Mouse (Mus musculus) liver, embryonic 11.5 days (tissue): Measurements from ENCODE around the gene Olfr325. TPM values are rescaled to one million over a fixed set of nuclear protein-coding genes. Genes with fewer than 3 reads are reported as not detected.
"Not testable (repeated sequence)": the region's sequence is repeated elsewhere in the genome, so short reads cannot be mapped to it uniquely, and the experiment has no call there.

Source experiments
- ATAC-seq: fragments of 200-750 bp; cut with Nextera tagmentation; replicated peaks from 2 replicates; pipeline ENCODE4 v1.8.0; 2017; ENCODE audit warnings: moderate number of reproducible peaks, mild to moderate bottlenecking, moderate TSS enrichment, moderate library complexity; ENCODE audit not compliant: low FRiP score
- DNase-seq: peaks from one replicate; pipeline ENCODE4 v3.0.0-alpha.2; 2017; ENCODE audit warnings: low spot score
- H3K27ac ChIP-seq: fragments of 300-500 bp; sonication (generic); 2 replicates; pipeline ENCODE4 v1.5.1; 2014; ENCODE audit warnings: mild to moderate bottlenecking, low read depth, low read length, control low read depth
- H3K27me3 ChIP-seq: fragments of 300-500 bp; sonication (generic); replicated peaks from 2 replicates; pipeline ENCODE4 v1.6.1; 2014; ENCODE audit warnings: low read length, mixed read lengths; ENCODE audit not compliant: control insufficient read depth, insufficient read depth
- H3K36me3 ChIP-seq: fragments of 300-500 bp; sonication (generic); 2 replicates; pipeline ENCODE4 v1.6.1; 2014; ENCODE audit warnings: mild to moderate bottlenecking, low read length, moderate library complexity, mixed read lengths; ENCODE audit not compliant: control insufficient read depth, insufficient read depth
- H3K4me1 ChIP-seq: fragments of 300-500 bp; sonication (generic); replicated peaks from 2 replicates; pipeline ENCODE4 v1.6.1; 2014; ENCODE audit warnings: low read length, mixed read lengths; ENCODE audit not compliant: control insufficient read depth, insufficient read depth
- H3K4me2 ChIP-seq: fragments of 300-500 bp; sonication (generic); 2 replicates; pipeline ENCODE4 v1.6.1; 2014; ENCODE audit warnings: mild to moderate bottlenecking, control low read depth, moderate library complexity
- H3K4me3 ChIP-seq: fragments of 300-500 bp; sonication (generic); 2 replicates; pipeline ENCODE4 v1.5.1; 2014; ENCODE audit warnings: low read depth, low read length, control low read depth
- H3K9ac ChIP-seq: fragments of 300-500 bp; sonication (generic); 2 replicates; pipeline ENCODE4 v1.6.1; 2014; ENCODE audit warnings: low read depth, low read length, control low read depth
- H3K9me3 ChIP-seq: fragments of 300-500 bp; sonication (generic); 2 replicates; pipeline ENCODE4 v1.6.1; 2016; ENCODE audit warnings: low read length, inconsistent platforms, mixed read lengths; ENCODE audit not compliant: control insufficient read depth
- WGBS: fragments of 180-500 bp; shearing (Covaris S2); extraction: QIAGEN DNeasy Blood & Tissue Kit; methylation state at CpG from one replicate; pipeline ENCODE4 v1.1.7; 2014; 5-methylcytosine and 5-hydroxymethylcytosine counted together
- polyA plus RNA-seq: library from polyadenylated mRNA; unstranded; fragments of >200 nt; fragmentation: Nextera tagmentation; extraction: Ambion mirVana; gene quantifications from 2 replicates; pipeline ENCODE4 v1.2.1, GENCODE M21; 2014

The Olfr325 gene
- polyA plus RNA-seq, result not detected in 2 replicates

DNA sequence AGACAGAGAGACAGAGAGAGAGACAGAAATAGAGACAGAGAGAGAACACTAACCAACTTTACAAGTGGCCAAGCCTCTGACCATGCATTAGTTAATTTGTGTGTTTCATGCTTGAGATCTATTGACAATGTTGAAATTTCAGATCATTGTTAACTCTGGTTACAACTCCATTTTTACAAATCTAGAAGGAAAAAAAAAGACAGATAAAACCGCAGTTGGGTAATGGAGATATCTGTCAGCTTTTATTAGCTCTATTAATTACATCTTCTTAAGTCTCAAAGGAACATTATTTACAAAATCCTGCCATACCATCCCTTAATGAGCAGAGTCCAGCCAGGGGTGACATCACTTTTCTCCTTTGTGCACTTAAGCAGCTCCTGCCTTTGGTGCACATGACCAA, at the start of gene Olfr325:
Olfr325 (plus strand) TSS at position 301 of the 400 bp plus-strand sequence.
- 64% methylated on average over 1 of the region's 1 CpGs for WGBS
- Histone ChIP-seq H3K9me3 (no peaks in the 10 kb centered on the region), H3K4me2 (no peak within 1 kb of the TSS), H3K9ac (no peak within 1 kb of the TSS), H3K27ac (no peak within 1 kb of the TSS), H3K4me1 (no peaks in the 10 kb centered on the region), H3K4me3 (no peak within 1 kb of the TSS), H3K36me3 (no peaks in the 10 kb centered on the region), H3K27me3 (no peaks in the 10 kb centered on the region)
- ATAC-seq (no peak), DNase-seq (no peak)

DNA sequence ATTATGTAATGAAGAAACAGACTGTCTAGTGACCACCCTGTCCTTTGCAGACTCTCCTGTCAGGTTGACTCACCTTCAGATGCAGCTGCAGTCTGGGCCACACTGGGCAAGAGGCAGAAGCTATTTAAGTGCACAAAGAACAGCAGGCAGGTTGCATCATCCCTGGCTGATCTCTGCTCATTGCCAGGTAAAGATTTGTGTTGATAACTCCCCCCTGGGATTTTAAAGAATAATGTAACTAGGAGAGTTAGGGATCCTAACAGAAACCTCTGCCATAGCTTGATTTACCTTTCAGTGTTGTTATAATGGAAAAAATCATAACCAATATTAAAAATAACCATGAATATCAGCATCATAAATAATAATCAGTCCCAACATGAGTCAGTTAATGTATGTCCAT, 42.8 kb upstream of the Olfr325 start, which contains the start of gene Olfr330:
Olfr330 (minus strand) TSS at position 101 of the 400 bp plus-strand sequence.
- not testable (repeated sequence) for H3K4me3 ChIP-seq, DNase-seq, H3K4me1 ChIP-seq, ATAC-seq, H3K9ac ChIP-seq, H3K27ac ChIP-seq, H3K4me2 ChIP-seq, H3K27me3 ChIP-seq, H3K9me3 ChIP-seq, H3K36me3 ChIP-seq

DNA sequence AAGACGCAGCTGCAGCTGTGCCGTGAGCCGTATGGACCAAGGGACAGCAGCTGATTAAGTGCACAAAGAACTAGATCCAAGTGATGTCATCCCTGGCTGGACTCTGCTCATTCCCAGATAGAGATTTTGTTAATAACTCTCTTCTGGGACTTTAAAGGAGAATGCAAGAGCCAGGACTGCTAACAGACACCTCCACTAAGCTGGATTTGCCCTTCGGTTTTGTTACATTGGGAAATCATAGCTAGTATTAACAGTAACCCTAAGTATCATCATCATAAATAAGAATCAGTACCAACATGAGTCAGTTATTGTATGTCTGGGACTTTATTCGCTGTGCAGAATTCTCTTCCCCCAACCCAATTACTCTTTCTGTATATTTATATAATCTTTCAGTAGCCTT, 31.2 kb upstream of the Olfr325 start, which contains the start of gene Olfr329-ps:
Olfr329-ps (minus strand) TSS at position 101 of the 400 bp plus-strand sequence.
- Histone ChIP-seq H3K4me1 (no peaks in the 10 kb centered on the region), H3K36me3 (no peaks in the 10 kb centered on the region), H3K27me3 (no peaks in the 10 kb centered on the region), H3K4me2 (no peak within 1 kb of the TSS), H3K9ac (no peak within 1 kb of the TSS), H3K4me3 (no peak within 1 kb of the TSS), H3K27ac (no peak within 1 kb of the TSS), H3K9me3 (no peaks in the 10 kb centered on the region)
- 82% methylated on average over 5 of the region's 5 CpGs for WGBS
- ATAC-seq (no peak), DNase-seq (no peak)

DNA sequence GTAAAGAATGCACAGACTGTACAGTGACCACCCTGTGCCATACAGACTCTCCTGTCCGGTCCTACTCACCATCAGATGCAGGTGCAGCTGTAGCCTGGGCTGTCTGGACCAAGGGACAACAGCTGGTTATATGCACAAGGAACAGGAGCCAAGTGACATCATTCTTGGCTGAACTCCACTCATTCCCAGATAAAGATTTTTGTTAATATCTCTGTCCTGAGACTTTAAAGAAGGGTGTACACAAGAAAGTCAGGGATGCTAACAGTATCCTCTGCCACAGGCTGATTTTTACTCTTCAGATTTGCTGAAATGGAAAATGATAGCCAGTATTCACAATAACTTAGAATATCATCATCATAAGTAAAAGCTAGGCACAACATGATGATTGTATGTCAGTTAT, 22.0 kb upstream of the Olfr325 start, which contains the start of gene Olfr328:
Olfr328 (minus strand) TSS at position 101 of the 400 bp plus-strand sequence.
- no peak within 1 kb of the TSS for H3K9ac ChIP-seq
- no peaks in the 10 kb centered on the region for H3K27me3 ChIP-seq
- H3K27ac ChIP-seq, result no peak within 1 kb of the TSS
- H3K4me3 ChIP-seq, result no peak within 1 kb of the TSS
- H3K9me3 ChIP-seq, result no peaks in the 10 kb centered on the region
- no peaks in the 10 kb centered on the region for H3K36me3 ChIP-seq
- WGBS, result 96% methylated on average over 1 of the region's 1 CpGs
- no peak for ATAC-seq
- no peak within 1 kb of the TSS for H3K4me2 ChIP-seq
- no peak for DNase-seq
- H3K4me1 ChIP-seq, result no peaks in the 10 kb centered on the region

DNA sequence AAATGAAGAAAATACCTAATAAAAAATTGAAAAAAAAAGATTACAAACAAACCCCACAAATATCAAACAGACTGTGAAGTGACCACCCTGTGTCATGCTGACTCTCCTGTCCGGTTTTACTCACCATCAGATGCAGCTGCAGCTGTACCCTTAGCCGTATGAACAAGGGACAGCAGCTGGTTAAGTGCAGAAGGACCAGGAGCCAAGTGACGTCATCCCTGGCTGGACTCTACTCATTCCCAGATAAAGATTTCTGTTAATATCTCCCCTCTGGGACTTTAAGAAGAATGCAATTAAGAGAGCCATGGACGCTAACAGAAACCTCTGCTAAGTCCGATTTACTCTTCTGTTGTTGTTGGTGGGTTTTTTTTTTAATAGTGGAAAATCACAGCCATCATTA, 7.1 kb upstream of the Olfr325 start, which contains the start of gene Olfr224:
Olfr224 (minus strand) TSS at position 149 of the 400 bp plus-strand sequence.
- Histone ChIP-seq H3K4me3 (no peak within 1 kb of the TSS), H3K4me2 (no peak within 1 kb of the TSS), H3K4me1 (no peaks in the 10 kb centered on the region), H3K27me3 (no peaks in the 10 kb centered on the region), H3K9ac (no peak within 1 kb of the TSS), H3K9me3 (no peaks in the 10 kb centered on the region), H3K27ac (no peak within 1 kb of the TSS), H3K36me3 (no peaks in the 10 kb centered on the region)
- ATAC-seq (no peak), DNase-seq (no peak)
- WGBS, result 80% methylated on average over 5 of the region's 5 CpGs

DNA sequence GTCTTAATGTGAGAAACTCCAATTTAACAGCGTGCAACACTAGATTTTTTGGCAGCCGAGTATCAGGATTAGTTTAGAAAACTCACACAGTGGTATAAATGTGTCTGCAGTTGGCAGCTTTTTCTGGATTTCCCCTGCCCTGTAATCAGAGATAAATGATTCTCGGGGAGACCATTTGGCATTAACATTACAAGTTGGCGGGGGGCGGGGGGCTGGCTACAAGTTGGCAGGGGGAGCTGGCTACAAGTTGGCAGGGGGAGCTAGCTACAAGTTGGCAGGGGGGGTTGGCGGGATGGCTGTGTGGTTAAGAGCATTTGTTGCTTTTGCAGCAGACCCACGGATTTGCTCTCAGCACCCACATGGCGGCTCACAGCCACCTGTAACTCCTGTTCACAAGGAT, 1.1 kb downstream of the Olfr325 start:
- no peaks in the 10 kb centered on the region for H3K9me3 ChIP-seq
- H3K27me3 ChIP-seq, result no peaks in the 10 kb centered on the region
- H3K36me3 ChIP-seq, result no peaks in the 10 kb centered on the region
- ATAC-seq (no peak), DNase-seq (no peak)
- no peak overlapping the region for H3K9ac ChIP-seq
- 68% methylated on average over 8 of the region's 8 CpGs for WGBS
- H3K4me3 ChIP-seq, result no peak overlapping the region
- no peak overlapping the region for H3K4me2 ChIP-seq
- no peak overlapping the region for H3K27ac ChIP-seq
- H3K4me1 ChIP-seq, result no peaks in the 10 kb centered on the region

DNA sequence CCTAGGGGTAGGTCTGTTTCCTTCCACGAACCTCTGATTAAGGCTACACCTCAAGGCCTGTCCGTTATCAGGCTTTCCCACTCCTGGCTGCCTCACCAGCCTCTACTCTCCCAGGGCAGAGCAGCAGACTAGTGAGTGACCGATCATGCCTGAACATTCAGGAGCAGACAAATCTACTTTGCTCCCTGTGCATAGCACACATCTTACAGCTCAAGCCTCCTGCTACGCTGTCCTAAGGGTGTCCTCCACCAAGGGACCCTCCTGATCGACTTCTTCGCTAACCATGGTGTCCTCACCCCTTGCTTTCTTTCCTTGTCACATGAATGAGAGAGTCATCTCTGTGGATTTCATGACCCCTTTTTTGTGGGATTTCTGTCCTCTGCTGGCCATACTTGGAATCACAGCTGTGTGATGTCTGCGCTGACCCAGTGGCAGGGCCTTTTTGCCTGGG, 10.4 kb downstream of the Olfr325 start:
- peak overlapping the region; percentile 13 for H3K4me2 ChIP-seq
- H3K36me3 ChIP-seq, result no peaks in the 10 kb centered on the region
- WGBS, result 43% methylated on average over 7 of the region's 7 CpGs
- no peak overlapping the region for H3K4me3 ChIP-seq
- ATAC-seq (peak; percentile 99), DNase-seq (peak; percentile 51)
- no peaks in the 10 kb centered on the region for H3K27me3 ChIP-seq
- no peaks in the 10 kb centered on the region for H3K4me1 ChIP-seq
- no peaks in the 10 kb centered on the region for H3K9me3 ChIP-seq
- no peak overlapping the region for H3K9ac ChIP-seq
- H3K27ac ChIP-seq, result peak overlapping the region; percentile 35

DNA sequence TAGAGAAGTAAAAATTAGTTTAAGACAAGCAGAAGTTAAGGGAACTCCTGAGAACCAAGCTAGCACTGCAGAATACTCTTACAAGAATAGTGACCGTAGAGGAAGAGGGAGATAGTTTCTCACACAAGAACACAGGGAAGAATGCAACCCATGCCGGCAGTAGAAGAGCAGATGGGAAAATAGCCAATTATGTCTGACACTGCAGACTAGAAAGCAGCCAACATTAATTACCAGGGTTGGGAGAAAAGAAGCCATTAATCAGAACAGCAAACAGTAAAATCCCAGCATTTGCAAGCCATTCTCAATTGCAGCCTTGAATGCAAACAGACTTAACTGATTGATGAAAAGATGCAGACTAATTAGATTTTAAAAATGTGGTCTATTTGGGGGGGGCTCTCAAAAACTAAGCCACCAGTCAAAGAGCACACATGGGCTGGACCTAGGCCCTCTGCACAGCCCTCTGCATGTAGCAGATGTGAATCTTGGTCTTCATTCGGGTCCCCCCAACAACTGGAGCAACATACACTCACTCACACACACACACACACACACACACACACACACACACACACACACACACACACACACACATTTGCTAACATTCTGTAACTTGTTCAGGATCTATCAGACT, 11.2 kb downstream of the Olfr325 start:
- H3K27me3 ChIP-seq, result no peaks in the 10 kb centered on the region
- 79% methylated on average over 3 of the region's 3 CpGs for WGBS
- no peak for ATAC-seq
- H3K9me3 ChIP-seq, result no peaks in the 10 kb centered on the region
- no peak overlapping the region for H3K27ac ChIP-seq
- no peak for DNase-seq
- H3K9ac ChIP-seq, result no peak overlapping the region
- H3K4me3 ChIP-seq, result no peak overlapping the region
- H3K36me3 ChIP-seq, result no peaks in the 10 kb centered on the region
- H3K4me2 ChIP-seq, result no peak overlapping the region
- H3K4me1 ChIP-seq, result no peaks in the 10 kb centered on the region

DNA sequence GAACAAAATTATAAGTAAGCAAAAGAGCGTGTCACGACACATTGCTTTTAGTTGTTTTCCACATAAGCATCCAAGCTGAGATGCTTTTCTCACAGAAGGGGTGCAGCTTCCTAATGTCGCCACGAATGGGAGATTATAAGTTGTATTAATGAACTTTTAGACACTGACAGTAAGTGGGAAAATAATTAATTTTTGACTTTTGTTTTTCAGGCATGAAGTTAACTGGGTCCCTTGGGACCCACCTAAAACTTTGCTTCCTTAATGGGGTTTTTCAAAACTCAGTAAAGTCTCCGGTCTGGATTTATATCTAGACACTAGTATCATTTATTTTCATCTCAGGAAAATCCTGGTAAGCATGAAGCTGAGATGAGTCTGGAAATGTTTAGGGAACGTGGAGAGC, 17.3 kb downstream of the Olfr325 start, which contains the start of gene Olfr324:
Olfr324 (plus strand) TSS at position 301 of the 400 bp plus-strand sequence.
- Histone ChIP-seq H3K4me2 (no peak within 1 kb of the TSS), H3K4me3 (no peak within 1 kb of the TSS), H3K27ac (no peak within 1 kb of the TSS), H3K9me3 (no peaks in the 10 kb centered on the region), H3K4me1 (no peaks in the 10 kb centered on the region), H3K36me3 (no peaks in the 10 kb centered on the region), H3K27me3 (no peaks in the 10 kb centered on the region), H3K9ac (no peak within 1 kb of the TSS)
- DNase-seq, result no peak
- ATAC-seq, result no peak
- 77% methylated on average over 6 of the region's 6 CpGs for WGBS
